Mouse (Mus musculus): ENCODE measurements around the gene Rbp7. TPM values are rescaled to one million over a fixed set of nuclear protein-coding genes. Genes with fewer than 3 reads are reported as not detected.

The Rbp7 gene
- polyA plus RNA-seq, 1 experiment = 19.5 TPM

DNA sequence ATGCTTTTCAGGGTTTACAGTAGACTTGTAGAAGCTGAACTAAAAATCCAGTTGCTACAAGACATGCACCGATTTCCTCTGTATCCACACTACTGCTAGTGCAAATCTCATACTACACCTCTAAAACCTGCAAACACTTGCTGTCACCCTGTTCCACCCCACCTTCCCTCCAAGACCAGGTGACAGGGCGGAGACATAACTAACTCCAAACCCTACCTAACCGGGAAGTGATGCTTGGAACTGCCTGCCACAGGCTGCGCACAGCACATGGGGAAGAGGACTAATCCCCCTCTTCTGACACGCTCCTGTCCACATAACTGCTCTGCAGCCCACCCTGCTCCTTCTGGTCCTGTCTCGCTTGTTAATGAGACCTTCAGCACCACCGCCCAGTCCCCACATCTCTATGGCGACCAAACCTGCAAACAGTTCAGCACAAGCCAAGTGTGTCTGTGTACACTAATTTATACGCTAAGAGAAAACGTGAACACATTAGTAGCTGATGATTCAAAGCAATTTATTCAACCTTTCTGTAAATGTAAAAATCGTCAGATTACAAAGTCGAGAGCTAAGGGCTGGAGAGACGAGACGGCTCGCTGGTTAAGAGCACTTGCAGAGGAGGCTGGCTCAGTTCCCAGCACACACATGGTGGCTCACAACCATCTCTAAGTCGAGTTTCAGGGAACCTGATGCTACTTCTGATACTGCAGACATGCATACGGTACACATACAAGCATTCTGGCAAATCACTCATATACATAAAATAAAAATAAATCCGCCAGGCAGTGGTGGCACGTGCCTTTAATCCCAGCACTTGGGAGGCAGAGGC is 49.9 kb downstream of the Rbp7 start:
- Histone ChIP-seq H3K4me1 (ENCODE audit: control insufficient read depth, insufficient read depth, insufficient read length, low read length) (peaks cover 16% of the 10 kb centered on the region), H3K27ac (replicated peaks; ENCODE audit: low read depth, low read length) (no peak overlapping the region), H3K4me3 (ENCODE audit: insufficient read depth, low read depth, low read length) (no peak overlapping the region)

- Histone ChIP-seq H3K4me1 (ENCODE audit: control insufficient read depth, insufficient read depth, insufficient read length, low read length) (peaks cover 16% of the 10 kb centered on the region), H3K27ac (replicated peaks; ENCODE audit: low read depth, low read length) (no peak overlapping the region)
Measured at GRCm38 (mm10) chr4:149403037-149403436, 51.7 kb downstream of the Rbp7 start.

GRCm38 (mm10) chr4:149401591-149401982 is 53.2 kb downstream of the Rbp7 start:
- no peak overlapping the region for H3K4me3 ChIP-seq (ENCODE audit: insufficient read depth, low read depth, low read length)
- H3K27ac ChIP-seq (replicated peaks; ENCODE audit: low read depth, low read length) = no peak overlapping the region; the same call in 1 of the 2 replicates
- peaks cover 16% of the 10 kb centered on the region for H3K4me1 ChIP-seq (ENCODE audit: control insufficient read depth, insufficient read depth, insufficient read length, low read length)

More at GRCm38 (mm10) chr4:149403037-149403436, 51.7 kb downstream of the Rbp7 start:
- H3K4me3 ChIP-seq (ENCODE audit: insufficient read depth, low read depth, low read length) = no peak overlapping the region

GRCm38 (mm10) chr4:149400878-149401590 is 53.7 kb downstream of the Rbp7 start:
- H3K4me1 ChIP-seq (ENCODE audit: control insufficient read depth, insufficient read depth, insufficient read length, low read length) = peaks cover 16% of the 10 kb centered on the region
- H3K4me3 ChIP-seq (ENCODE audit: insufficient read depth, low read depth, low read length) = no peak overlapping the region
- no peak overlapping the region; the same call in 1 of the 2 replicates for H3K27ac ChIP-seq (replicated peaks; ENCODE audit: low read depth, low read length)

Other genes with a start within 250 kb of the Rbp7 start
- gene Kif1b, start 147.3 kb downstream of the Rbp7 start, polyA plus RNA-seq (2012; ENCODE audit: insufficient read depth, insufficient read length, missing spikeins) = 59.4 and 63.5 TPM in 2 replicates
- gene Ube4b, start 28.2 kb downstream of the Rbp7 start, polyA plus RNA-seq (2012; ENCODE audit: insufficient read depth, insufficient read length, missing spikeins) = 28.4 and 29.3 TPM in 2 replicates
- gene Tmem274, start 22.4 kb upstream of the Rbp7 start, polyA plus RNA-seq (2012; ENCODE audit: insufficient read depth, insufficient read length, missing spikeins) = not detected in 2 replicates
- 17.7 and 20.2 TPM in 2 replicates for gene Nmnat1, start 30.2 kb upstream of the Rbp7 start, polyA plus RNA-seq (2012; ENCODE audit: insufficient read depth, insufficient read length, missing spikeins)
- 40.2 and 40.9 TPM in 2 replicates for gene Lzic, start 30.3 kb upstream of the Rbp7 start, polyA plus RNA-seq (2012; ENCODE audit: insufficient read depth, insufficient read length, missing spikeins)
- 10.6 and 13.6 TPM in 2 replicates for gene Ctnnbip1, start 63.3 kb upstream of the Rbp7 start, polyA plus RNA-seq (2012; ENCODE audit: insufficient read depth, insufficient read length, missing spikeins)
- gene Clstn1, start 131.5 kb upstream of the Rbp7 start, polyA plus RNA-seq (2012; ENCODE audit: insufficient read depth, insufficient read length, missing spikeins) = 15.4 and 16.9 TPM in 2 replicates
- gene Pik3cd, start 247.6 kb upstream of the Rbp7 start, polyA plus RNA-seq (2012; ENCODE audit: insufficient read depth, insufficient read length, missing spikeins) = 0.96 and 1.6 TPM in 2 replicates